Mouse (Mus musculus) intestine, embryonic 15.5 days (tissue): ENCODE measurements at regions not wholly inside any gene's neighbourhood (a gene's known extent, or its start where the extent isn't known, plus 50 kb on each side); places are given as distances from the start of the nearest gene placed in this dataset.

ENCODE experiments used
- ATAC-seq: fragments of 200-750 bp; cut with Nextera tagmentation; 2 replicates; pipeline ENCODE4 v1.8.0; 2017; ENCODE audit warnings: moderate TSS enrichment, moderate library complexity
- H3K27ac ChIP-seq: fragments of 300-500 bp; sonication (generic); 2 replicates; pipeline ENCODE4 v1.5.1; 2015; ENCODE audit warnings: mild to moderate bottlenecking, inconsistent platforms
- H3K27me3 ChIP-seq: fragments of 300-500 bp; sonication (generic); replicated peaks from 2 replicates; pipeline ENCODE4 v1.6.1; 2015; ENCODE audit warnings: inconsistent platforms
- H3K36me3 ChIP-seq: fragments of 300-500 bp; sonication (generic); 2 replicates; pipeline ENCODE4 v1.6.1; 2015; ENCODE audit warnings: inconsistent platforms
- H3K4me1 ChIP-seq: fragments of 300-500 bp; sonication (generic); replicated peaks from 2 replicates; pipeline ENCODE4 v1.6.1; 2015; ENCODE audit warnings: inconsistent platforms
- H3K4me2 ChIP-seq: fragments of 300-500 bp; sonication (generic); replicated peaks from 2 replicates; pipeline ENCODE4 v1.6.1; 2015; ENCODE audit warnings: mild to moderate bottlenecking, inconsistent platforms
- H3K4me3 ChIP-seq: fragments of 300-500 bp; sonication (generic); replicated peaks from 2 replicates; pipeline ENCODE4 v1.5.1; 2015; ENCODE audit warnings: inconsistent platforms
- H3K9ac ChIP-seq: fragments of 300-500 bp; sonication (generic); 2 replicates; pipeline ENCODE4 v1.6.1; 2015; ENCODE audit warnings: inconsistent platforms
- H3K9me3 ChIP-seq: fragments of 300-500 bp; sonication (generic); 2 replicates; pipeline ENCODE4 v1.6.1; 2016; ENCODE audit warnings: inconsistent platforms
- WGBS: fragments of 180-500 bp; shearing (Covaris S2); methylation state at CpG from one replicate; pipeline ENCODE4 v1.1.7; 2015; 5-methylcytosine and 5-hydroxymethylcytosine counted together

DNA sequence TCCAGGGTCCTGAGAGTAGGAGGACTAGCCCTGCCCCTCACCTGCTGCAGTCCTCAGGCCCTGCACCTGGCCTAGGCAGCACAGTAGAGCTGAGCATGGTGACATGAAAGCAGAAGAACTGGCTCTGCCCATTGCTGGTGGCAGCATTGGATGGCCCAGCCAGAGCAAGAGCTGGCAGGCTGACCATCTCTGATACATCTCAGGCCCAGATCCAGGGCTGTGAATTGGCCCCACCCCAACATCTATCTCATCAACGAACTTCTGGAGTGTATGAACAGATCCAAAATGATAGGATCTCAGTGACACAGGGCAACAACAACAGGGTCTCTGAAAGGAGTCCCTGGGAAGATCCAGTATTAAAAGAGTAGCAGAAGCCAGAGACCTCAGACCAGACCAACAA lies 84.0 kb upstream of the Atp6ap2 start:
- no peak for ATAC-seq
- no peak overlapping the region for H3K9ac ChIP-seq
- 56% methylated on average over 1 of the region's 1 CpGs for WGBS

GRCm38 (mm10) chrX:12511119-12511518 lies 76.5 kb upstream of the Atp6ap2 start:
- Histone ChIP-seq H3K9ac (no peak overlapping the region), H3K27me3 (0 out of 2 replicates have a peak, but pooled peaks cover 3% of the 10 kb centered on the region), H3K4me3 (no peak overlapping the region), H3K36me3 (no peaks in the 10 kb centered on the region), H3K4me2 (no peak overlapping the region), H3K9me3 (no peaks in the 10 kb centered on the region), H3K27ac (no peak overlapping the region), H3K4me1 (no peaks in the 10 kb centered on the region)
- 59% methylated on average over 3 of the region's 3 CpGs for WGBS
- ATAC-seq: no peak

More for the DNA sequence above, 84.0 kb upstream of the Atp6ap2 start:
- H3K4me1 ChIP-seq: no peaks in the 10 kb centered on the region
- no peaks in the 10 kb centered on the region for H3K9me3 ChIP-seq
- H3K27me3 ChIP-seq: no peaks in the 10 kb centered on the region
- H3K36me3 ChIP-seq: no peaks in the 10 kb centered on the region
- no peak overlapping the region for H3K27ac ChIP-seq
- no peak overlapping the region for H3K4me3 ChIP-seq
- no peak overlapping the region for H3K4me2 ChIP-seq

GRCm38 (mm10) chrX:12525044-12525443 lies 62.6 kb upstream of the Atp6ap2 start:
- no peak overlapping the region for H3K4me3 ChIP-seq
- no peaks in the 10 kb centered on the region for H3K4me1 ChIP-seq
- no peaks in the 10 kb centered on the region for H3K36me3 ChIP-seq
- no peak overlapping the region for H3K4me2 ChIP-seq
- 75% methylated on average over 3 of the region's 3 CpGs for WGBS
- no peaks in the 10 kb centered on the region; the same call in 1 of the 2 replicates for H3K27me3 ChIP-seq
- no peaks in the 10 kb centered on the region for H3K9me3 ChIP-seq
- no peak overlapping the region for H3K9ac ChIP-seq
- no peak for ATAC-seq
- H3K27ac ChIP-seq: no peak overlapping the region

DNA sequence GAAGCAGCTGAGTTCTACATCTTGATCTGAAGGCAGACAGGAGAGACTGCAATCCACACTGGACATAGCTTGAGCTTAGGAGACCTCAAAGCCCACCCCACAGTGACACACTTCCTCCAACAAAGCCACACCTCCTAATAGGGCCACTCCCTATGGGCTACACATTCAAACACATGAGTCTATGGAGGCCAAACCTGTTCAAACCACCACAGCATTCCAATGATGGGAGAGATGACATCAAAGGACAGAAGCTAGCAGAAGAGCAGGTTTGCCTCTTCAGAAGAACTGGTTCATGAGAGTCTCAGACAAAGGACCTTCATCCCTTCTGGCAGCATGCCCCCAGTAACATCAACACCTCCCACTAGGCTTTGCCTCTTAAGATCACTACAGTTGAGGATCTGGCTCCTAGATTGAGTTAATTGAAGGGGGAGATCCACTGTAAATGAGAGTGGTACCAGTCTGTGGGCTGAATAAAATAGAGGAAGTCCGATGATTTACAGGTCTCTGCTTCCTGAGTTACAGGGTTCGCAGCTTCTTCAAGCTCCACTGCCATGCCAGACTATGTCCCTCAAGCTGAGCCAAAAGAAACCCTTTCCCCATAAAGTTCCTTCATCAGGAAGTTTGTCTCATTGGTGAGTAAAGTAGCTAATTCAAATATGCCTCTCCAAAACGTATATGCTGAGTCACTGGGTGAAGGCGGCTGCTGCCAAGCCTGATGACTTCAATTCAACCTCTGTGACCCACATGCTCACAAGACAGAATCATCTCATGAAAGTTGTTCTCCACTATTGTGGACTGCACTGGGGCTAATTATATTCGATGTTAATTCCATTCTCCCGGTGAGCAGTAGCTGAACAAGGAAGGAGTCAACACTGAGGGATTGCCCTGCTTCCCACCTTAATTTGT lies 56.9 kb upstream of the Atp6ap2 start:
- Histone ChIP-seq H3K4me1 (no peaks in the 10 kb centered on the region), H3K27ac (no peak overlapping the region), H3K9ac (no peak overlapping the region), H3K4me2 (no peak overlapping the region), H3K36me3 (no peaks in the 10 kb centered on the region), H3K9me3 (no peaks in the 10 kb centered on the region), H3K27me3 (no peaks in the 10 kb centered on the region), H3K4me3 (no peak overlapping the region)
- ATAC-seq: no peak
- WGBS: 66% methylated on average over 6 of the region's 6 CpGs
